Mouse (Mus musculus) lung, adult 2 months (tissue): ENCODE measurements at regions not wholly inside any gene's neighbourhood (a gene's known extent, or its start where the extent isn't known, plus 50 kb on each side); places are given as distances from the start of the nearest gene placed in this dataset.

ENCODE experiments used
- DNase-seq: peaks from one replicate; pipeline ENCODE4 v3.0.0; 2022
- H3K4me1 ChIP-seq: fragments of 200-500 bp; 2 replicates; pipeline ENCODE4 v1.6.1; 2011; ENCODE audit warnings: low read length; ENCODE audit not compliant: control insufficient read depth, insufficient read depth
- H3K4me3 ChIP-seq: fragments of 200-500 bp; replicated peaks from 2 replicates; pipeline ENCODE3; 2011; ENCODE audit warnings: low read depth, mild to moderate bottlenecking, control low read depth, low read length; ENCODE audit errors: extremely low read depth
- CTCF ChIP-seq: fragments of 200-500 bp; IDR thresholded peaks from 2 replicates; pipeline ENCODE4 v1.5.1; 2011; ENCODE audit warnings: mild to moderate bottlenecking, low read length, control low read depth; ENCODE audit not compliant: insufficient read depth
- POLR2A ChIP-seq: fragments of 200-500 bp; IDR thresholded peaks from 2 replicates; pipeline ENCODE4 v1.6.1; 2011; ENCODE audit warnings: low read depth, mild to moderate bottlenecking, control low read depth, low read length, borderline replicate concordance; ENCODE audit errors: extremely low read depth
- WGBS: fragments of 180-500 bp; shearing (Covaris S2); methylation state at CpG from one replicate; pipeline ENCODE4 v1.1.7; 2018; 5-methylcytosine and 5-hydroxymethylcytosine counted together

- Histone ChIP-seq H3K4me3 (no peak overlapping the region), H3K4me1 (peaks cover 21% of the 10 kb centered on the region)
- whole genome bisulfite sequencing = 42% methylated on average over 5 of the region's 5 CpGs
- no peak for DNase-seq
- TF ChIP-seq POLR2A (no peak), CTCF (no peak)
Measured at GRCm38 (mm10) chr1:151045334-151045733, 52.1 kb upstream of the Hmcn1 start.

DNA sequence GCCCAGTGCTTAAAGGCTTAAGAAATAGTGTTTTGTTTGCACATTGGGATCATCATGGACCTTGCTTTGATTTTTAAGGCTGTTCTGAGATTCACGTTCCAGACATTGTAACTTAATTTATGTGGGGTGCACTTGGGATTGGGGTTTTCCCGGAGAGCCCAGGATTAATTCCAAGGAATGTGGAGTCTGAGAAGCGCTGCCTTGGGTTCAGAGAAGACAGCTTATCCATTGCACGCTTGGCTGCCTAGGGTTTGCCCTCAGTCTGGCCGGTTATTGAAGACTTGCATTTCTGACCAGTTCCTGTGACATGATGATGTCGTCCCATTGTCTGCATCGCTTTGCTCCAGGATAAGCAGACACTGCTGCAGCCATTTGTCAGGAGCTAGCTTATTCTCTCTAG, 53.4 kb upstream of the Hmcn1 start:
- TF ChIP-seq POLR2A = no peak
- TF ChIP-seq CTCF = no peak
- 45% methylated on average over 7 of the region's 7 CpGs for WGBS
- peaks cover 12% of the 10 kb centered on the region for H3K4me1 ChIP-seq
- DNase-seq = no peak
- no peak overlapping the region for H3K4me3 ChIP-seq

DNA sequence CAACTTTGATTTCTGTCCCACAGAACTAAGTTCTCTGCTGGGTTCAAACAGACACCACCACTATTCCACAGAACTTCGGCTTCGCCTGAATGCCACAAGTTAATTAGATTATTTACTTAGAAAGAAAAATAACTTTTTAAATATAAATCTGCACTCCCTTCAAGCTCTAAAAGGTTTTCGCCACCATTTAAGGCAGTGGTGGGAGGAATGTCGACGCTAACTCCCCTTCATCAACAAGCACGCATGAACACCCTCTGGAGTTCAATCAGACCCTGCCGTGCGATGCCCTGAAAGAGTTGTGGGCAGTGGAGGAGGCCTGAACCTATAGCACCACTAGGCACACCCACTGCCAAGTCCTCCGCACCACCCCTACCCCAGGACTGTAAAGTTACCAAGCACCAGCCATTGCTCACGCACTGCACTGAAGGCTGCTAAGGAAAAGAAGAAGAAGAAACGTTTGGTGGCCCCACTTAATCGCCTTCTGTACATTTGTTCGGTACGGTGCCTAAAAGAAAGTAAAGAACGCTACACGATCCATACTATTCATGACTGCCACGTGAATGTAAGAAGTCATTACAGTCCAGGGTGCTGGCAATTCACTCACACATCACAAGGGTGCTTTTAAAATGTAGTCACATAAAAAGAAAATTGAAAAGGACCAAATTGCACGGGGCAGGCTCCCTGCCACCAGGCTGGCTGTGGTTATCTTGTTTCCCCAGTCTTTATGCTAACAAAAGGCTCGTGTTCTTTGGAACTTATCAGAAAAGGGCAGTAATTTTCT, 56.7 kb upstream of the Hmcn1 start:
- Histone ChIP-seq H3K4me1 (peaks cover 9% of the 10 kb centered on the region), H3K4me3 (no peak overlapping the region)
- 79% methylated on average over 19 of the region's 19 CpGs for WGBS
- DNase-seq = no peak
- TF ChIP-seq POLR2A = no peak
- TF ChIP-seq CTCF = no peak

DNA sequence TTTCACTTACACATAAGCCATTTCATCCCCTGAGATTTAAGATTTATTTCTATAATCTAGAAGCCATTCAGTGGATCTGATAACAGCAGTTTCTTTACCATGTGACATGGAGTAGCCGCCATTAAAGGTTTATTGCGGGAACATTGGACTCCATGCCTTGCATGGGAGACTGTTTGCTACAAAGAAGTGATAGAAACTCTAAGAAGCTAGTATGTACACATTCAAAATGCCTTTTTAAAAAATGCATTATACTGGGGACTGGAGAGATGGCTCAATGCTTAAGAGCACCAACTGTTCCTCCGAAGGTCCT, 57.2 kb upstream of the Hmcn1 start:
- Histone ChIP-seq H3K4me1 (peaks cover 5% of the 10 kb centered on the region; the same call in 1 of the 2 replicates), H3K4me3 (no peak overlapping the region)
- TF ChIP-seq POLR2A (no peak), CTCF (no peak)
- no peak for DNase-seq
- 92% methylated on average over 3 of the region's 3 CpGs for WGBS

- Histone ChIP-seq H3K4me1 (no peaks in the 10 kb centered on the region), H3K4me3 (no peak overlapping the region)
- WGBS = 52% methylated on average over 5 of the region's 5 CpGs
- TF ChIP-seq CTCF = no peak
- TF ChIP-seq POLR2A = no peak
- no peak for DNase-seq
Measured at GRCm38 (mm10) chr1:151053268-151053667, 60.0 kb upstream of the Hmcn1 start.

GRCm38 (mm10) chr1:151055396-151055795, 62.2 kb upstream of the Hmcn1 start:
- DNase-seq = no peak
- H3K4me1 ChIP-seq = no peaks in the 10 kb centered on the region
- TF ChIP-seq CTCF (no peak), POLR2A (no peak)
- no peak overlapping the region for H3K4me3 ChIP-seq
- WGBS = 90% methylated on average over 6 of the region's 6 CpGs

DNA sequence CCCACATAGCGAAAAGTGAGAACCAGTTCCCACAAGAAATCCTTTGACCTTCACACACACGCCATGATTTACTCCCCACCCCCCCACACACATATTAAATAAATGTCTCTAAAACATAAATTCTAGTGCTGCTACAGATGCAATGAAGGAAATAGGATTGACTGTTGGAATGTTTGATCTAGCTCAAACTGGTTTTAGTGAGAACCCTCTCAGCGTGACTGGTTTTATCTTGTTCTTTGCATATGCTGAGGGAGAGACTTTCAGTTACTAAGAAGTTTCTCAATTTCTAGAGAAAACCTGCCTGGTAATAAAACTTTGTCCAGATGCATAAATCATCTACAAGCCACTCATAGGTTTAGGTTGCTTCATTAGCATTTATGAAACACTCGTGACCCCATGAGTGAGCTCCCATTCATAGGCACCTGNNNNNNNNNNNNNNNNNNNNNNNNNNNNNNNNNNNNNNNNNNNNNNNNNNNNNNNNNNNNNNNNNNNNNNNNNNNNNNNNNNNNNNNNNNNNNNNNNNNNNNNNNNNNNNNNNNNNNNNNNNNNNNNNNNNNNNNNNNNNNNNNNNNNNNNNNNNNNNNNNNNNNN, 66.4 kb upstream of the Hmcn1 start:
- peaks cover 4% of the 10 kb centered on the region for H3K4me1 ChIP-seq
- no peak for DNase-seq
- no peak overlapping the region for H3K4me3 ChIP-seq
- TF ChIP-seq POLR2A (no peak), CTCF (no peak)
- WGBS = 78% methylated on average over 4 of the region's 4 CpGs

GRCm38 (mm10) chr1:151065090-151065567, 71.9 kb upstream of the Hmcn1 start:
- TF ChIP-seq POLR2A (no peak), CTCF (no peak)
- no peak overlapping the region for H3K4me3 ChIP-seq
- 48% methylated on average over 9 of the region's 9 CpGs for WGBS
- peak; percentile 30 for DNase-seq
- H3K4me1 ChIP-seq = peaks cover 4% of the 10 kb centered on the region

DNA sequence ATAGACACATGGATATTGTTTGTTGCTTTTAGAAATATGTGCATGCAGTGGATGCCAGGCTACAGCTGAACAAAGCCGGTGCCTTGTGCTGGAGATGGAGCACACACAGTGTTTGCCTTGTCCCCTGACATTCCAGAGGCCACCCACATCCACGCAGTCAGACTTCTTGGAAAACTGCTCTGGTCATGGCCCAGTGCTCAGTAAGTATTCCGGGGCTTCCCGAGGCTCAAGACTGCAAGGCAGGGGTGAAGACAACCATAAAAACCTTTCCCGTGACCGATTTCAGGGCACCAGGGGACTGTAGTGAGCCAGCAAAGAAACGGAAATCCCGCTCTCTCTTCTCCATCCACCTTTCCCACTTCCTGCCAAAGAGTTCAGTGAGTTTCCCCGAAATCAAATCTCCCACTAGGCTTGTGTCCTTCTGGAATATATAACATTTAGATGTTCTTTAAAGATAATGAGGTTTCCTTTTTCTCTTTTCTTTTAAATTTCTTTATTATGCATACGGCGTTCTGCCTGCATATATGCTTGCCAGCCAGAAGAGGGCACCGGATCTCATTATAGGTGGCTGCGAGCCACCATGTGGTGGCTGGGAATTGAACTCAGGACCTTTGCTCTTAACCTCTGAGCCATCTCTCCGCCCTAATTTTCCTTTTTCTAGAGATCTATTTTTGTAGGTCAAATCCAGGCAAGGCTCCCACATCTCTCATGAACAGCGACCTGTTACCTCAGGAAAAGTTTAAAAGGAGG, 73.3 kb upstream of the Hmcn1 start:
- TF ChIP-seq POLR2A (no peak), CTCF (no peak)
- no peak for DNase-seq
- H3K4me3 ChIP-seq = no peak overlapping the region
- H3K4me1 ChIP-seq = peaks cover 4% of the 10 kb centered on the region
- 81% methylated on average over 15 of the region's 15 CpGs for WGBS

DNA sequence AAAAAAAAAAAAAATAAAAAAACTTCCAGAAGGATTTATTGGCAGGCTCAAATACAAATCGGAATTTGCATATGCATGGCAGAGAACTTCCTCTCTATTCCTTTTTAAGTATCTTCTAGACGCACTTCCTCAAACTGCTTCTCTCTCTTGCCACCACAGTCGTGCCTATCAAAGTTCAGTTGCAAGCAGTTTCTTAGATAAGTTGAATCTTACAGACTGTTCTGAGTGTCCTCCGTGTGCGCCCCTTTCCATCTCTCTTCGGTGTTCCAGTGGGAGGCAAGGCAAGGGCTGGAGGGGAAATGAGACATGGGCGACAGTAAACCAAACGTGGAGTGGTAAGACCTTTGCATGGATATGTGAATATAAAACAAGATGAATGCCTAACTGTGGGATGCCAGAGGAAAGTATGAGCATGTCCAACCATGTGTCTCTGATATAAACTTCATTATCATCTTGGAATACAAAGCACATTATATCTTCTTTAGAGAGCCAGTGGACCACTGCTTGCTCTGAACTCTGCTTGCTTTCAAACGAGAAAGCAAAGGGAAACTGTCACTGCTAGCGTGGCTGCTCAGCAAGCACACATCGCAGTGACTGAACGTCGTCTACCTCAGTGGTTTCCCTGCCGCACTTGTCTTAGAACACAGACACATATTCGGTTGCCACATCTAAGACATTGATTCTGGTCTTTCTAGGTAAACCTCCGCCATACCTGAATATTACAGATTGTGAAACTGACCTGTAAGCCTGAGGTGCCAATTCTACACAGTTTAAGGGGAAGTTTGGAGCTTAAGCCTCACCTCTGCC, 81.5 kb upstream of the Hmcn1 start:
- no peak for DNase-seq
- no peaks in the 10 kb centered on the region for H3K4me1 ChIP-seq
- no peak overlapping the region for H3K4me3 ChIP-seq
- TF ChIP-seq POLR2A (no peak), CTCF (no peak)
- 74% methylated on average over 16 of the region's 16 CpGs for WGBS
